Mouse (Mus musculus): ENCODE measurements at regions not wholly inside any gene's neighbourhood (a gene's known extent, or its start where the extent isn't known, plus 50 kb on each side); places are given as distances from the start of the nearest gene placed in this dataset.

DNA sequence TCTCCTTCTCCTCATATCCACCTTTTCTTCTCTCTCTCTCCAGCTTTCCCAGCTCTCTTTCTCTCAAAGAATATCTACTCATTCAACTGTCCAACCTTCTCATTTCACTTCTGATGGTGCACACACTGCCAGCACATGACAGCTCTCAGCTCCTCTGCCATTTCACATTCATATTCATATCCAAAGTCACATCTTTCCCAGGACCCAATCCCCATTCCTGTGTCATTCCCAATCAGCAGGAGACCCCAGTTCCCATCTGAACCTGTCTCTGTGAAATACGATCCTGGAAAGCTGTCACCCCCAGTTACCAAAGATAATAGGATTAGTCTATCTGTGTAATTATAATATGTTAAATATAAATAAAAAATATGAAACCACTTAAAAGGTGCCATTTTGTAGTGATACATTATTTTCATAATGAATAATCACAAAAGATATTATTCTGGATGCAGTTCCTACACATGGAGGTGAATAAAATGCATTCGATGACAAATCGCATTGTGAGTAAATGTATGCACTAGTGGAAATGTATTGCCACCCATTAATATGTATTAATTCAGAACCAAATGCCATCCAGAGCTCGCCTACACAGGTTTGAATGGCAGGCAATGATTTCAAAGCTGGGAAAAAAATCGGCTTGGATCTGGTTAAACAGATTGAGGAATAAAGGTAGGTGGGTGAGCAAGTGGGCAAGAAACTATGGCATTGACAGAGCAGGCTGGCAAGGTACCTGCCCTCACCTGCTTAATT is 855.0 kb downstream of the Ntrk3 start:
- no peak overlapping the region for H3K4me3 ChIP-seq (replicated peaks; ENCODE audit: low read length)
- no peaks in the 10 kb centered on the region for H3K4me1 ChIP-seq (replicated peaks; ENCODE audit: control insufficient read depth, insufficient read depth, low read length)
- H3K9me3 ChIP-seq (ENCODE audit: control insufficient read depth, low read length), result no peaks in the 10 kb centered on the region
- H3K4me2 ChIP-seq (replicated peaks), result no peak overlapping the region
- DNase-seq (ENCODE audit: low spot score), result peak; percentile 24
- no peak overlapping the region for H3K9ac ChIP-seq
- no peak overlapping the region for H3K27ac ChIP-seq
- no peaks in the 10 kb centered on the region for H3K27me3 ChIP-seq (ENCODE audit: control insufficient read depth, insufficient read depth, low read length)
- no peak for ATAC-seq (ENCODE audit: low FRiP score)
- H3K36me3 ChIP-seq (replicated peaks; ENCODE audit: control insufficient read depth, insufficient read depth), result no peaks in the 10 kb centered on the region
- WGBS, result 54% methylated on average over 5 of the region's 5 CpGs

- peak; percentile 66; the same call in 1 of the 2 replicates for ATAC-seq (ENCODE audit: low FRiP score)
- peak; percentile 51 for DNase-seq (ENCODE audit: low spot score)
- no peaks in the 10 kb centered on the region for H3K27me3 ChIP-seq (ENCODE audit: control insufficient read depth, insufficient read depth, low read length)
Observed at GRCm38 (mm10) chr7:77867518-77867917, 870.3 kb downstream of the Ntrk3 start.

DNA sequence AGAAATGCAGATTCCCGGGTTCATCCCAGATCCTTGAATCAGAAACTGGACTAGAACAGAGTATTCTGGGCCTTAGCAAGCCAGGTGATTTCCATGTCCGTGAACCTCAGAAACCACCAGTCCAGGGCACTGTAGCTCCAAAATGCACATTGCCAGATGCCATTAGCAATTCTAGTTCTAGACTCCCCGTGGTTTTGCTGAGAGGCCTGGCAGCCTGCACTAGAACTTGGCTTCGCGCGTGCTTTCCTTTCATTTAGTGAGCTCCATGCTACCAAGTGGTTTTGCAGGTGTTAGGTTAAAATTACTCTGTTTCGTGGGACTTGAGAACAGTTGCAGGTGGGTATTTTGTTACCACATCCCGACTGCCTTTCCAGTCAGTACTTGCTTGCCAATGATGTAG is 876.0 kb downstream of the Ntrk3 start:
- Histone ChIP-seq H3K4me1 (replicated peaks; ENCODE audit: control insufficient read depth, insufficient read depth, low read length) (no peaks in the 10 kb centered on the region), H3K9ac (no peak overlapping the region), H3K4me3 (replicated peaks; ENCODE audit: low read length) (no peak overlapping the region), H3K9me3 (ENCODE audit: control insufficient read depth, low read length) (no peaks in the 10 kb centered on the region), H3K36me3 (replicated peaks; ENCODE audit: control insufficient read depth, insufficient read depth) (no peaks in the 10 kb centered on the region), H3K27ac (no peak overlapping the region), H3K4me2 (replicated peaks) (no peak overlapping the region), H3K27me3 (ENCODE audit: control insufficient read depth, insufficient read depth, low read length) (no peaks in the 10 kb centered on the region)
- no peak for ATAC-seq (ENCODE audit: low FRiP score)
- 86% methylated on average over 8 of the region's 8 CpGs for WGBS
- DNase-seq (ENCODE audit: low spot score), result no peak

More at GRCm38 (mm10) chr7:77867518-77867917, 870.3 kb downstream of the Ntrk3 start:
- no peaks in the 10 kb centered on the region for H3K36me3 ChIP-seq (replicated peaks; ENCODE audit: control insufficient read depth, insufficient read depth)
- 20% methylated on average over 4 of the region's 4 CpGs for WGBS
- no peak overlapping the region for H3K4me3 ChIP-seq (replicated peaks; ENCODE audit: low read length)
- H3K9ac ChIP-seq, result no peak overlapping the region
- H3K4me1 ChIP-seq (replicated peaks; ENCODE audit: control insufficient read depth, insufficient read depth, low read length), result no peaks in the 10 kb centered on the region; the same call in 1 of the 2 replicates
- H3K4me2 ChIP-seq (replicated peaks), result no peak overlapping the region
- H3K27ac ChIP-seq, result no peak overlapping the region
- no peaks in the 10 kb centered on the region for H3K9me3 ChIP-seq (ENCODE audit: control insufficient read depth, low read length)

DNA sequence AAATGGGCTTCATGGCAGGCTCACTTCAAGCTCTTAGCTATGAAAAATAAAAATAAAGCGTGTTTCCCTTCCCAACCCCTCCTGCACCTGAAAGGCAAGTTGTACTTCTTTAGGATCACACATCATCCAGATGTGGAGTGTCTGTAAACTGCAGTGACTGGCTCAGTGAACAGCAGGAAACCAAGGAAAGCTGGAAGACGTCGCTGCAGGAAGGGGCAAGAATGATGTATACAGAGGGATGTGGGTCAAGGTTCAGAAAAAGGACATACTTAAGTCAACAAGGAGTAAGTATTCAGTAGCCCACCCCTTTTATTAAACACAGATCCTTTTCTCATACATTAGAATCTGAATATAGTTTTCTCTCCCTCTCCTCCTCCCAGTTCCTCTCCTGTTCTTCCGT is 879.4 kb downstream of the Ntrk3 start:
- H3K9me3 ChIP-seq (ENCODE audit: control insufficient read depth, low read length), result no peaks in the 10 kb centered on the region
- H3K27ac ChIP-seq, result no peak overlapping the region
- H3K4me1 ChIP-seq (replicated peaks; ENCODE audit: control insufficient read depth, insufficient read depth, low read length), result no peaks in the 10 kb centered on the region
- no peak overlapping the region for H3K9ac ChIP-seq
- 76% methylated on average over 4 of the region's 4 CpGs for WGBS
- no peak overlapping the region for H3K4me3 ChIP-seq (replicated peaks; ENCODE audit: low read length)
- ATAC-seq (ENCODE audit: low FRiP score) (no peak), DNase-seq (ENCODE audit: low spot score) (no peak)
- H3K36me3 ChIP-seq (replicated peaks; ENCODE audit: control insufficient read depth, insufficient read depth), result no peaks in the 10 kb centered on the region
- no peaks in the 10 kb centered on the region for H3K27me3 ChIP-seq (ENCODE audit: control insufficient read depth, insufficient read depth, low read length)
- H3K4me2 ChIP-seq (replicated peaks), result no peak overlapping the region

DNA sequence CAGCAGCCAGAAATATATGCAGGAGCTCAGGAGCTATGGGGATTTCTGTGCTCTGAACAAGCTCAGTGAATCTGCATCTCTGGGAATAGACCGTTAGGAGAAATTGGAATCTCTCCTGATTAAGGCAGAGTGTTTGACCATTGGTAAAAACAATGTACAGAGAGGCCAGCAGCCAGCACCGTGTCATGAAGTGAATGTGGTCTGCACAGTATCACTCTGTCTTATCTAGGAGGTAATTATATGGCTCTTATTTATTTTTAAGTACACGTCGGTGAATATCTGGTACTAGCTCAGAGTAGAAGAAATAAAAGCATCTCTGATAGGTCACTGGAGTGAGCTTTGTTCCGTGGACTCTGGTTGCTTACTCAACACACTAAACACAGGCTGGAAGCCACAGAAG is 879.8 kb downstream of the Ntrk3 start:
- no peak for DNase-seq (ENCODE audit: low spot score)
- no peak overlapping the region for H3K27ac ChIP-seq
- no peak overlapping the region for H3K9ac ChIP-seq
- no peaks in the 10 kb centered on the region for H3K4me1 ChIP-seq (replicated peaks; ENCODE audit: control insufficient read depth, insufficient read depth, low read length)
- H3K4me3 ChIP-seq (replicated peaks; ENCODE audit: low read length), result no peak overlapping the region
- no peak for ATAC-seq (ENCODE audit: low FRiP score)
- no peaks in the 10 kb centered on the region for H3K36me3 ChIP-seq (replicated peaks; ENCODE audit: control insufficient read depth, insufficient read depth)
- no peaks in the 10 kb centered on the region for H3K27me3 ChIP-seq (ENCODE audit: control insufficient read depth, insufficient read depth, low read length)
- H3K4me2 ChIP-seq (replicated peaks), result no peak overlapping the region
- no peaks in the 10 kb centered on the region for H3K9me3 ChIP-seq (ENCODE audit: control insufficient read depth, low read length)
- 85% methylated on average over 5 of the region's 5 CpGs for WGBS

- no peak overlapping the region for H3K9ac ChIP-seq
- H3K4me3 ChIP-seq (replicated peaks; ENCODE audit: low read length), result no peak overlapping the region
- DNase-seq (ENCODE audit: low spot score) (no peak), ATAC-seq (ENCODE audit: low FRiP score) (peak; percentile 37; the same call in 1 of the 2 replicates)
- no peak overlapping the region for H3K4me2 ChIP-seq (replicated peaks)
- no peaks in the 10 kb centered on the region for H3K4me1 ChIP-seq (replicated peaks; ENCODE audit: control insufficient read depth, insufficient read depth, low read length)
- H3K36me3 ChIP-seq (replicated peaks; ENCODE audit: control insufficient read depth, insufficient read depth), result no peaks in the 10 kb centered on the region
- WGBS, result 67% methylated on average over 6 of the region's 6 CpGs
- H3K27ac ChIP-seq, result no peak overlapping the region
- no peaks in the 10 kb centered on the region for H3K27me3 ChIP-seq (ENCODE audit: control insufficient read depth, insufficient read depth, low read length)
- H3K9me3 ChIP-seq (ENCODE audit: control insufficient read depth, low read length), result no peaks in the 10 kb centered on the region
Observed at GRCm38 (mm10) chr7:77855653-77856239, 882.1 kb downstream of the Ntrk3 start.

GRCm38 (mm10) chr7:77855077-77855476 is 882.7 kb downstream of the Ntrk3 start:
- no peak overlapping the region for H3K27ac ChIP-seq
- 89% methylated on average over 2 of the region's 2 CpGs for WGBS
- DNase-seq (ENCODE audit: low spot score), result no peak

GRCm38 (mm10) chr7:77824261-77824959 is 913.4 kb downstream of the Ntrk3 start:
- Histone ChIP-seq H3K9me3 (ENCODE audit: control insufficient read depth, low read length) (no peaks in the 10 kb centered on the region), H3K27ac (no peak overlapping the region), H3K4me3 (replicated peaks; ENCODE audit: low read length) (no peak overlapping the region), H3K4me1 (replicated peaks; ENCODE audit: control insufficient read depth, insufficient read depth, low read length) (no peaks in the 10 kb centered on the region), H3K36me3 (replicated peaks; ENCODE audit: control insufficient read depth, insufficient read depth) (no peaks in the 10 kb centered on the region), H3K27me3 (ENCODE audit: control insufficient read depth, insufficient read depth, low read length) (no peaks in the 10 kb centered on the region), H3K9ac (no peak overlapping the region), H3K4me2 (replicated peaks) (no peak overlapping the region)
- WGBS, result 70% methylated on average over 6 of the region's 6 CpGs
- no peak; the same call in 1 of the 2 replicates for ATAC-seq (ENCODE audit: low FRiP score)
- peak; percentile 34 for DNase-seq (ENCODE audit: low spot score)

More at GRCm38 (mm10) chr7:77855077-77855476, 882.7 kb downstream of the Ntrk3 start:
- H3K4me2 ChIP-seq (replicated peaks), result no peak overlapping the region
- no peaks in the 10 kb centered on the region for H3K4me1 ChIP-seq (replicated peaks; ENCODE audit: control insufficient read depth, insufficient read depth, low read length)
- no peak overlapping the region for H3K9ac ChIP-seq
- H3K36me3 ChIP-seq (replicated peaks; ENCODE audit: control insufficient read depth, insufficient read depth), result no peaks in the 10 kb centered on the region
- H3K9me3 ChIP-seq (ENCODE audit: control insufficient read depth, low read length), result no peaks in the 10 kb centered on the region
- no peak overlapping the region for H3K4me3 ChIP-seq (replicated peaks; ENCODE audit: low read length)
- ATAC-seq (ENCODE audit: low FRiP score), result no peak
- no peaks in the 10 kb centered on the region for H3K27me3 ChIP-seq (ENCODE audit: control insufficient read depth, insufficient read depth, low read length)
